Mouse (Mus musculus): ENCODE measurements around the gene Defa23. TPM values are rescaled to one million over a fixed set of nuclear protein-coding genes. Genes with fewer than 3 reads are reported as not detected.
"Not testable (repeated sequence)": the region's sequence is repeated elsewhere in the genome, so short reads cannot be mapped to it uniquely, and the experiment has no call there.

Defa23 gene
- not detected for total RNA-seq (2021)
- long read RNA-seq, experiment 1: 0 reads
- long read RNA-seq, experiment 2: 0 reads

DNA sequence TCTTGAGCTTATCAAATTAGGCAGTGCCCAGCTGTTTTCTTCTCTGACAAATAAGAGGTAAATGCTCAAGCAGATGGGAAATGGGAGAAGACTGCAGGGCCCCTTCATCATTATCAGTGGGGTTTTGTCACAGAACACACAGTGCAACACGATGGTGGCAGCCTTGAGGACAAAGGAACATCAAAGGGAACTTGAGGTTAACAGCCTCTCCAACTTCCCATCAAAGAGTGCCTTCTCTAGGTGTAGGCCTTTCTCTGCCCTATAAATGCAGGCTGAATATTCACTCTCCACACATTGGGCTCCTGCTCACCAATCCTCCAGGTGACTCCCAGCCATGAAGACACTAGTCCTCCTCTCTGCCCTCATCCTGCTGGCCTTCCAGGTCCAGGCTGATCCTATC, at the start of gene Defa23:
Defa23 (plus strand) TSS at position 301 of the 400 bp plus-strand sequence.
- DNase-seq (ENCODE audit: extremely low spot score in 1 of 2, low spot score in 2 of 2); intact Hi-C loops (cut with DNase I); H3K27ac ChIP-seq; H3K4me3 ChIP-seq: not testable (repeated sequence)

DNA sequence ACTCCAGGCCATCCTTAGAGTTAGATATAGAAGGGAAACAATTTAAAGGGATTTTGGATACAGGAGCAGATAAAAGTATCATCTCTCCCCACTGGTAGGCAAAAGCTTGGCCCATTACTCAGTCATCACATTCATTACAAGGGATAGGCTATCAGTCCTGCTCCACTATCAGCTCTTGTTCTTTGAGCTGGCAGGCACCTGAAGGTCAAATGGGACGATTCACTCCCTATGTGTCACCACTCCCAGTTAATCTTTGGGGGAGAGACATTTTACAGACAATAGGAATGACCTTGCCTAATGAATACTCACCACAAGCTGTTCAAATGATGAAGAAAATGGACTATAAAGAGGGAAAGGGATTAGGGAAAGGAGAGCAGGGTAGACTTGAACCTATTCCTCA, 48.0 kb upstream of the Defa23 start:
- intact Hi-C loops (cut with DNase I): loop anchor here (5.0 kb wide), 2 partner anchors 950 to 976 kb away; partner anchors contain the start of gene Fam90a1a
- no peak overlapping the region for H3K27ac ChIP-seq
- no peak overlapping the region for H3K4me3 ChIP-seq
- no peak for DNase-seq (ENCODE audit: extremely low spot score in 1 of 2, low spot score in 2 of 2)
- TF ChIP-seq CTCF (IDR thresholded peaks at IDR 0.05): no peak

DNA sequence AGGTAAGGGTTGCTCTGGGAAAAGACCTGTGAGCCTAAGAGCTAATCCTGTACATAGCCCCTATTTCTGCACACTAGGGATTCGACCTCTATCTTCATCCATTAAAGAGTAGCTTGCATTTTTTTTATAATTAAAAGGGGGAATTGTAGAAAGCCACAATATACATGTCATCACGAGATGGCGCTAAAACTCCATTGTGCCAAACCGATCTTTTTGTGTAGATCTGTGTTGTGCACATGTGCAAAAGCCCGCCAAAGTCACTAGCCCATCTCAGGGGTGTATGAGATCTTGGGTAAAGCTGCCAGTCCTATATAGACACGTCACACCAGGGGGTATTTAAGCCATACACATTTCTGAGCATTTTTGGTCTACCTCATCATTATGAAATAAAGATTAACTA, 46.3 kb upstream of the Defa23 start:
- not testable (repeated sequence) for DNase-seq (ENCODE audit: extremely low spot score in 1 of 2, low spot score in 2 of 2)

DNA sequence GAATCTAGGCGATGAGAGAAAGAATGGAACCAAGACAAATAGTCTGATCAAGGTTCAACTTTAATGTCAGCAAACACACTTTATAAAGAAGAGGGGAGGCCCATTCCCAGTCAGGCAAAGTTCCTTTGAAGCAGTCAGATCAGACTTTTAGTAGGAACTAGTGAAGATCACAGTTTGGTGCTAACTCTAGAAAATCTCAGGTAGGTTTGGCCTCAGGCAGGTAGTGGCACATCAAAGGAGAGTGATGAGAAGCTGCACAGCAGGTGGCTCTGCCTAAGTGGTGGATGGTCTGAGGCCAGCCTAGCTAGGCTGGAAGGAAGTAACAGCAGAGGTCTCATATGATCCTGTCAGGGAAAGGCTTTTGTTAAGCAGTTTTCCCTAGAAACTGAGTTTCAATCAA, 44.3 kb upstream of the Defa23 start:
- intact Hi-C loops (cut with DNase I): loop anchor here (1.0 to 2.0 kb wide), 2 partner anchors 16 to 68 kb away; no protein-coding TSS in a partner anchor
- not testable (repeated sequence) for DNase-seq (ENCODE audit: extremely low spot score in 1 of 2, low spot score in 2 of 2); H3K27ac ChIP-seq; H3K4me3 ChIP-seq

More for the DNA sequence above, 46.3 kb upstream of the Defa23 start:
- peak; percentile 22 for TF ChIP-seq CTCF (IDR thresholded peaks at IDR 0.05)
- H3K27ac ChIP-seq, H3K4me3 ChIP-seq: not testable (repeated sequence)
- intact Hi-C loops (cut with DNase I): loop anchor here (5.0 kb wide), 2 partner anchors 949 to 974 kb away; partner anchors contain the start of gene Fam90a1a

DNA sequence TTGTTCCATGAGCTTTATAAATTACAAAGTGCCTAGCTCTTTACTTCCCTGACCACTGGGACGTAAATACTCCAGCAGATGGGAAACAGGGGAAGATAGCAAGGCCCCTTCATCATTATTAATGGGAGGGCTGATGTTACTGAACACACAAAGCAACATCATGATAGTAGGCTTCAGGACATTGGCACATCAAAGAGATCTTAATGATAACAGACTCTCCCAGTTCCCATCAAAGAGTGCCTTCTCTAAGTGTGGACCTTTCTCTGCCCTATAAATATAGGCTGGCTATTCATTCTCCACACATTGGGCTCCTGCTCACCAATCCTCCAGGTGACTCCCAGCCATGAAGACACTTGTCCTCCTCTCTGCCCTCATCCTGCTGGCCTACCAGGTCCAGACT, 29.6 kb upstream of the Defa23 start, which contains the start of gene Defa21:
Defa21 (plus strand) TSS at position 301 of the 400 bp plus-strand sequence.
- H3K4me3 ChIP-seq; intact Hi-C loops (cut with DNase I); H3K27ac ChIP-seq; DNase-seq (ENCODE audit: extremely low spot score in 1 of 2, low spot score in 2 of 2): not testable (repeated sequence)

DNA sequence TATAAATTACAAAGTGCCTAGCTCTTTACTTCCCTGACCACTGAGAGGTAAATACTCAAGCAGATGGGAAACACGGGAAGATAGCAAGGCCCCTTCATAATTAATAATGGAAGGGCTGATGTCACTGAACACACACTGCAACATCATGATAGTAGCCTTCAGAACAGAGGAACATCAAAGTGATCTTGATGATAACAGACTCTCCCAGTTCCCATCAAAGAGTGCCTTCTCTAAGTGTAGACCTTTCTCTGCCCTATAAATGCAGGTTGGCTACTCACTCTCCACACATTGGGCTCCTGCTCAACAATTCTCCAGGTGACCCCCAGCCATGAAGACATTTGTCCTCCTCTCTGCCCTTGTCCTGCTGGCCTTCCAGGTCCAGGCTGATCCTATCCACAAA, 9.9 kb downstream of the Defa23 start, which contains the start of gene Defa35:
Defa35 (plus strand) TSS at position 301 of the 400 bp plus-strand sequence.
- DNase-seq (ENCODE audit: extremely low spot score in 1 of 2, low spot score in 2 of 2); intact Hi-C loops (cut with DNase I); H3K27ac ChIP-seq; H3K4me3 ChIP-seq: not testable (repeated sequence)

DNA sequence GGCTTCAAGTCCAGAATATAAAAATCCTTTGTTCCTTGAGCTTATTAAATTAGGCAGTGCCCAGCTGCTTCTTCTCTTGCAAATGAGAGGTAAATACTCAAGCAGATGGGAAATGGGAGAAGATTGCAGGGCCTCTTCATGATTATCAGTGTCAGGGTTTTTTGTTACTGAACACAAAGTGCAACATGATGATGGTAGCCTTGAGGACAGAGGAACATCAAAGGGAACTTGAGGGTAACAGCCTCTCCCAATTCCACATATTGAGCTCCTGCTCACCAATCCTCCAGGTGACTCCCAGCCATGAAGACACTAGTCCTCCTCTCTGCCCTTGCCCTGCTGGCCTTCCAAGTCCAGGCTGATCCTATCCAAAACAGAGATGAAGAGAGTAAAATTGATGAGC, 29.3 kb downstream of the Defa23 start, which contains the start of gene Defa25:
Defa25 (plus strand) TSS at position 301 of the 400 bp plus-strand sequence.
- intact Hi-C loops (cut with DNase I); DNase-seq (ENCODE audit: extremely low spot score in 1 of 2, low spot score in 2 of 2); H3K4me3 ChIP-seq; H3K27ac ChIP-seq: not testable (repeated sequence)

DNA sequence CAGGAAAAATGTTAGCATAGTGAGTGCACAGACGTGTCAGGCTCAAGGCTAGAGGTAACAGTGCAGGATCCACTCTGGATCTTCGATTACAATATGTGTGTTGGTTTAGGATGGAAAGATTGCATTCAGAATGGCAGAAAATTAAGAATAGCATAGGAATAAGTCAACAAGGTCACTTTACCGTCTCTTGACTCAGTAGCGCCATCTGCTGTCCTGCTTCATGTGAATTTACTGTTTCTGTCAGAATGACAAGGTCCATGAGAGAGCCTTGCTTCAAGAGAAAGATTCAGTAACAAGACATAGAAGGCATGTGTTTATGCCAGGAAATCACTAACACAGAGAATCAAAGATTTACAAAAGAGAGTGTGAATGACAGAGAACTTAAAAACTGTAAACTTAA, 38.3 kb downstream of the Defa23 start:
- no peak overlapping the region for H3K4me3 ChIP-seq
- DNase-seq (ENCODE audit: extremely low spot score in 1 of 2, low spot score in 2 of 2): no peak
- no peak for TF ChIP-seq CTCF (IDR thresholded peaks at IDR 0.05)
- no peak overlapping the region for H3K27ac ChIP-seq
- intact Hi-C loops (cut with DNase I): no loop called here

DNA sequence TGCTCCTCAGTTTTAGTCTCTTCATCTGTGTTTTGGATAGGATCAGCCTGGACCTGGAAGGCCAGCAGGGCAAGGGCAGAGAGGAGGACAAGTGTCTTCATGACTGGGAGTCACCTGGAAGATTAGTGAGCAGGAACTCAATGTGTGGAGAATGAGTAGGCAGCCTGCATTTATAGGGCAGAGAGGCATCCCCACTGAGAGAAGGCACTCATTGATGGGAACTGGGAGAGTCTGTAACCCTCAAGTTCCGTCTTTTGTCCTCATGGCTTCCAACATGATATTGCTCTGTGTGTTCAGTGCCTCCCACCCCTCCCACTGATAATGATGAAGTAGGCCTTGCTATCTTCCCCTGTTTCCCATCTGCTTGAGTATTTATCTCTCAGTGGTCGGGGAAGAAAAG, 41.1 kb downstream of the Defa23 start, which contains the start of gene Gm14851:
Gm14851 (minus strand) TSS at position 101 of the 400 bp plus-strand sequence.
- DNase-seq (ENCODE audit: extremely low spot score in 1 of 2, low spot score in 2 of 2); H3K4me3 ChIP-seq; H3K27ac ChIP-seq; intact Hi-C loops (cut with DNase I): not testable (repeated sequence)

Other genes starting within 250 kb of the Defa23 start
- gene Defb33, start 162.4 kb upstream of the Defa23 start, total RNA-seq (2021): not detected
- gene Gm15056, start 152.4 kb upstream of the Defa23 start, total RNA-seq (2021): not detected
- not detected for gene Gm6040, start 133.0 kb upstream of the Defa23 start, total RNA-seq (2021)
- not detected for gene AY761185, start 110.3 kb upstream of the Defa23 start, total RNA-seq (2021)
- not detected for gene Defa21, start 29.5 kb upstream of the Defa23 start, total RNA-seq (2021)
- not detected for gene Defa35, start 10.0 kb downstream of the Defa23 start, total RNA-seq (2021)
- gene Defa25, start 29.4 kb downstream of the Defa23 start, total RNA-seq (2021): not detected
- gene Gm14851, start 41.0 kb downstream of the Defa23 start, total RNA-seq (2021): not detected
- gene Defa30, start 79.6 kb downstream of the Defa23 start, total RNA-seq (2021): not detected
- gene Defa22, start 107.2 kb downstream of the Defa23 start, total RNA-seq (2021): not detected
- gene Defa31, start 136.6 kb downstream of the Defa23 start, total RNA-seq (2021): not detected
- not detected for gene Gm15293, start 146.5 kb downstream of the Defa23 start, total RNA-seq (2021)
- gene Gm15292, start 194.7 kb downstream of the Defa23 start, total RNA-seq (2021): not detected